Mouse (Mus musculus) cerebellum, adult 2 months (tissue): Measurements from ENCODE around the gene Drg2. TPM values are rescaled to one million over a fixed set of nuclear protein-coding genes. Genes with fewer than 3 reads are reported as not detected.
A peak's percentile ranks its signal among the peaks of the same experiment; 100 is the strongest.

Source experiments
- DNase-seq, 2 experiments: peaks; one replicate each; pipeline ENCODE4 v3.0.0; 2021
- H3K27ac ChIP-seq: fragments of 200-500 bp; 2 replicates; pipeline ENCODE4 v1.5.1; 2012; ENCODE audit warnings: low read length, control low read depth, inconsistent platforms; ENCODE audit not compliant: insufficient read depth
- H3K27me3 ChIP-seq: fragments of 200-500 bp; 2 replicates; pipeline ENCODE4 v1.6.1; 2012; ENCODE audit warnings: inconsistent platforms, mild to moderate bottlenecking, low read length, moderate library complexity; ENCODE audit not compliant: control insufficient read depth, insufficient read depth
- H3K4me1 ChIP-seq: fragments of 200-500 bp; 2 replicates; pipeline ENCODE4 v1.6.1; 2011; ENCODE audit warnings: low read length; ENCODE audit not compliant: control insufficient read depth, insufficient read depth
- H3K4me3 ChIP-seq: fragments of 200-500 bp; replicated peaks from 2 replicates; pipeline ENCODE3; 2011; ENCODE audit warnings: mild to moderate bottlenecking, low read depth, low read length, control low read depth; ENCODE audit not compliant: insufficient read depth
- CTCF ChIP-seq: fragments of 200-500 bp; IDR thresholded peaks from 2 replicates; pipeline ENCODE4 v1.5.1; 2011; ENCODE audit warnings: low read depth, mild to moderate bottlenecking, control low read depth, low read length, moderate library complexity, borderline replicate concordance; ENCODE audit not compliant: insufficient read depth
- POLR2A ChIP-seq: fragments of 200-500 bp; IDR thresholded peaks from 2 replicates; pipeline ENCODE4 v1.6.1; 2011; ENCODE audit warnings: low read length, control low read depth, borderline replicate concordance; ENCODE audit not compliant: insufficient read depth
- WGBS: fragments of 180-500 bp; shearing (Covaris S2); methylation state at CpG from one replicate; pipeline ENCODE4 v1.1.7; 2018; 5-methylcytosine and 5-hydroxymethylcytosine counted together
- polyA plus RNA-seq: library from polyadenylated mRNA; depleted of rRNA; stranded (reverse); fragments of >200 nt; gene quantifications from 2 replicates; pipeline ENCODE4 v1.2.3, GENCODE M21; 2012

The Drg2 gene
- polyA plus RNA-seq, 1 experiment: 101 TPM

DNA sequence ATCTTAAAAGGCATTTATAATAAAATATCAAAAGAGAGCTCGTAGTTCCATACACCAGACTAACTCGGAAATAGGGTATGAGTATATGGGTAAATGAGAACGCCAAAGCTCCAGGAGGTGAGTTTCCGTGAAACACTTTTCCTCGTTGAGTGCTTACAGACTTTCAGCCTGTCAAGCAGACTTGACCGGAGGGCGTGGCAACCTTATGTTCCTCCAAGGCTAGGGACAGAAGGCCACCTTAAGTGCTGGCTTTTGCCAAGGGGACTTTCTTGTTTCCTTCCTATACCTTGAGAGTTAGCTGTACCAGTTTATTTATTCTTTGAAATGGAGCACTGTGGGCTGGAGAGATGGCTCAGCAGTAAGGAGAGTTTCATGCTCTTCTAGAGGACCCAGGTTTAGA lies 14.2 kb upstream of the Drg2 start:
- no peaks in the 10 kb centered on the region for H3K4me1 ChIP-seq
- no peak overlapping the region for H3K4me3 ChIP-seq
- no peaks in the 10 kb centered on the region for H3K27me3 ChIP-seq
- no peak for DNase-seq
- WGBS: 53% methylated on average over 7 of the region's 7 CpGs
- no peak for TF ChIP-seq POLR2A
- no peak for TF ChIP-seq CTCF
- H3K27ac ChIP-seq: no peak overlapping the region

- no peaks in the 10 kb centered on the region for H3K27me3 ChIP-seq
- H3K4me3 ChIP-seq: no peak overlapping the region
- no peak overlapping the region for H3K27ac ChIP-seq
- WGBS: 74% methylated on average over 6 of the region's 6 CpGs
- TF ChIP-seq POLR2A (no peak), CTCF (no peak)
- H3K4me1 ChIP-seq: no peaks in the 10 kb centered on the region
- DNase-seq: no peak
Observed at GRCm38 (mm10) chr11:60442896-60443295, 11.5 kb upstream of the Drg2 start.

GRCm38 (mm10) chr11:60444007-60444406 lies 10.4 kb upstream of the Drg2 start:
- no peaks in the 10 kb centered on the region for H3K27me3 ChIP-seq
- TF ChIP-seq POLR2A: no peak
- TF ChIP-seq CTCF: no peak
- WGBS: 83% methylated on average over 4 of the region's 4 CpGs

GRCm38 (mm10) chr11:60454745-60455087 lies 325 bp downstream of the Drg2 start:
- peak overlapping the region; percentile 79 for H3K4me3 ChIP-seq
- no peaks in the 10 kb centered on the region for H3K27me3 ChIP-seq
- TF ChIP-seq CTCF (no peak), POLR2A (no peak)
- WGBS: 0% methylated on average over 17 of the region's 17 CpGs
- peaks cover 10% of the 10 kb centered on the region for H3K4me1 ChIP-seq
- H3K27ac ChIP-seq: 0 out of 2 replicates have a peak overlapping the region, but pooled peaks have one; percentile 6
- DNase-seq: no peak

More at GRCm38 (mm10) chr11:60444007-60444406, 10.4 kb upstream of the Drg2 start:
- no peaks in the 10 kb centered on the region for H3K4me1 ChIP-seq
- H3K27ac ChIP-seq: no peak overlapping the region
- DNase-seq: no peak
- no peak overlapping the region for H3K4me3 ChIP-seq

GRCm38 (mm10) chr11:60457973-60458372 lies 3.6 kb downstream of the Drg2 start:
- WGBS: 88% methylated on average over 1 of the region's 1 CpGs
- Histone ChIP-seq H3K27me3 (no peaks in the 10 kb centered on the region), H3K27ac (no peak overlapping the region), H3K4me1 (peaks cover 10% of the 10 kb centered on the region), H3K4me3 (no peak overlapping the region)
- TF ChIP-seq CTCF (no peak), POLR2A (no peak)
- peak in 1 of 2 experiments; percentile 18 for DNase-seq

DNA sequence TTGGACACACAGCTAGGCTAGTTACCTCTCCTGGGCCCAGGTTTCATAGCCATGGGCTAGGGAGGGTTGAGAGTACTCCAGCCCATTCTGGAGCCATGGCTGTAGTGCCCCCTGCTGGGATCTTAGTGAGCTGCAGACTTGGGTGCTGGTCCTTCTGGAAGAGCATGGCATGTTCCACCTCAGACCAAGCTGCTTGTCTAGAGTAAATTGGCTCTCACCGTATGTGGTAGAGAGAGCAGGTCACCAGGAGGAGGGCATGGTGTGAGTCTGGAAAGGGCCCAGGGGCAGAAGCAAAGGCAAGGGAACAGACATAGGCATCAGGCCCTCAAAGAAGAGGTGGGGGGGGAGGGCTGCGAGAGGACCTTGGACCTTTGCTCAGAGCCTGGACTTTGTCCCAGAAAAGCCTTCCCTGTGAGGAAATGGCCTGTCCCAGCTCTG lies 11.6 kb downstream of the Drg2 start:
- Histone ChIP-seq H3K4me1 (peaks cover 19% of the 10 kb centered on the region), H3K4me3 (no peak overlapping the region), H3K27me3 (no peaks in the 10 kb centered on the region), H3K27ac (no peak overlapping the region; the same call in 1 of the 2 replicates)
- no peak for TF ChIP-seq POLR2A
- peak; percentile 40; the same call in 1 of the 2 replicates for TF ChIP-seq CTCF
- DNase-seq: peak; percentile 65 to 78
- 10% methylated on average over 2 of the region's 2 CpGs for WGBS

DNA sequence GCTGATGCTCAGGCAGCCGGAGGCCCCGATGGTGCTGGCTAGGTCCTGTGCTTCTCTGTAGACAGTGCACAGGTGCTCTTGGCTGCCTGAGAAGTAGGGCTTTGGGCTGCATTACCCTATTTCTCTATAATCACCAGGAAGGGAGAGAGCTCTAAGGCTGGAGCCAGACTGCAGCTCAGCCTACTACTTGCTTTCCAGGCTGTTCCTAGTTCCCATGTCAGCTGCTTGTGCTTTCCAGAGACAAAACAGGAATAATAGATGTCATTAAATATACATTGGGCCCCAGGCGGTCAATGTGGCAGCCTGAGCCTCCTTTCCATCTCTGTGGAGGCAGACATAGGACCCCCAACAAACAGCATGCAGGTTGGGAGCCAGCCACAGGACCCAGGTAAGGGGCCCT lies 14.6 kb downstream of the Drg2 start, which contains the start of gene Myo15:
TSS of gene Myo15 (plus strand) at position 301 of the 400 bp plus-strand sequence.
- no peak within 1 kb of the TSS for H3K27ac ChIP-seq
- peaks cover 17% of the 10 kb centered on the region for H3K4me1 ChIP-seq
- H3K27me3 ChIP-seq: no peaks in the 10 kb centered on the region
- no peak for DNase-seq
- 91% methylated on average over 3 of the region's 3 CpGs for WGBS
- H3K4me3 ChIP-seq: no peak within 1 kb of the TSS
- TF ChIP-seq CTCF: no peak
- TF ChIP-seq POLR2A: no peak

GRCm38 (mm10) chr11:60470743-60471142 lies 16.4 kb downstream of the Drg2 start:
- Histone ChIP-seq H3K27me3 (no peaks in the 10 kb centered on the region), H3K4me1 (peaks cover 3% of the 10 kb centered on the region; the same call in 1 of the 2 replicates), H3K27ac (no peak overlapping the region), H3K4me3 (no peak overlapping the region)
- no peak for DNase-seq
- TF ChIP-seq CTCF: no peak
- TF ChIP-seq POLR2A: no peak
- 72% methylated on average over 9 of the region's 9 CpGs for WGBS

GRCm38 (mm10) chr11:60474534-60474933 lies 20.1 kb downstream of the Drg2 start:
- Histone ChIP-seq H3K27me3 (no peaks in the 10 kb centered on the region), H3K27ac (no peak overlapping the region), H3K4me1 (no peaks in the 10 kb centered on the region), H3K4me3 (no peak overlapping the region)
- 83% methylated on average over 5 of the region's 5 CpGs for WGBS
- no peak for DNase-seq
- no peak for TF ChIP-seq POLR2A
- no peak for TF ChIP-seq CTCF
